Mouse (Mus musculus) layer of hippocampus, adult 11-12 months (tissue): Measurements from ENCODE around the gene Gm3488.
"Not testable (repeated sequence)": the region's sequence is repeated elsewhere in the genome, so short reads cannot be mapped to it uniquely, and the experiment has no call there.

Source experiments
- DNase-seq: peaks from one replicate; pipeline ENCODE4 v3.0.0; 2022; ENCODE audit warnings: low spot score

Gm3488 gene

GRCm38 (mm10) chr14:5501374-5501773, at the start of gene Gm3488:
Gm3488 (plus strand) TSS chr14:5501674.
- DNase-seq = not testable (repeated sequence)

DNA sequence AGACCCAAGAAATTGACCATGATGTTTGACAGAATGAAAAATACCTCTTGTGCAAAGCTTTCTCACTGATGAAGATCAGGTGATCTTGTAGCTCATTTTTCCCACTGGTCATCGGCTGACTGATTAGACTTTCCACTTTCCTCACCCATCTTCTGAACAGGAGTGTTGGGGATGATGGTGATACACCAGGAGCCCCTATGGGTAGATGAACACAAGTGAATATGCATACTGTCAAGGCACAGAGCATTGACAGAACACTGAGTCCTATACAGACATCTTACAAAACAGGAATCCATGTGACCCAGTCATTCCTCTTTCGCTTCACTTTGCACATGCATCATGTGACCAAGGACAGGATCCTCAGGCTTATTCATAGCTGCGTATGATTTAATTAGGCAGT, 46.1 kb upstream of the Gm3488 start, which contains the start of gene Gm3194:
TSS of gene Gm3194 (minus strand) at position 101 of the 400 bp plus-strand sequence.
- DNase-seq = not testable (repeated sequence)

DNA sequence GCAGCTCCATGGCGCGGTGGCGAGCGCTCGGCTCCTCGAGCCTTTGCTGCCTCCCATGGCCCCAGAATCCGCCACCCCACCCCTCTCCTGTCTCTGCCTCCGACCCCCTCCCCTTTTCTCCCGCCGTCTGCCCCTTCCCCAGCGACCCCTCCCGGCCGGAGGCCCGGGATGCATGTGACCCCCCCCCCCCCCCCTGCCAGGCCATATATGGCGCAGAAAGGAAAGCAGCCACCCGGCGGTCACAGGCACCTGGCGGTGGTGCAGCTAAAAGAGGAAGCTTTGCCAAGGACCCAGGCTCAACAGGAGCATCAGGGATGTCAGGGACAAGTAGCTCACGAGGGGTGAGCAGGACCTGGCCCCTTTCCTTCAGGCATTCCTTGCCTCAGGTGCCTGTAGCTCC, 41.0 kb upstream of the Gm3488 start:
- not testable (repeated sequence) for DNase-seq

GRCm38 (mm10) chr14:5477730-5478129, 23.7 kb upstream of the Gm3488 start, which contains the start of gene Gm8246:
Gm8246 (minus strand) TSS chr14:5477830.
- not testable (repeated sequence) for DNase-seq

DNA sequence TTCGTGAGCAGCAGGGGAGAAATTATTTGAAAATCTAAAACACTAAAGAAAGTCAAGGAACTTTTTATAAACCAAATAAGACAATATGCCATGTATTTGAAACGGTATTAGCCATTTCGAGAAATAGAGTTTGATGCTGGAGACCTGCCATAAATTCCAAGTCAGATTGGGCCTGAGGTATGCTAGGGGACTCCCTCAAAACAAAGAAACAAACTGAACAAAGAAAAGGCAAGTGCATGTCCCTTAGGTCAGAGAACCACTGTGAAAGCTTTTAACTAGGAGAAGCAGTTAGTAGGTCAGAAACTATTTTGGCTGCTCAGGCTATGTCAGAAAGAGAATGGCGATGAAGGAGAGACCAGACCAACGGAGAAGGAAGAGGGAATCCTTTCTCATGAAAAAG, 17.6 kb upstream of the Gm3488 start, which contains the start of gene Gm3187:
TSS of gene Gm3187 (plus strand) at position 301 of the 400 bp plus-strand sequence.
- DNase-seq = not testable (repeated sequence)

- DNase-seq = not testable (repeated sequence)
Observed at GRCm38 (mm10) chr14:5538196-5538595, 36.7 kb downstream of the Gm3488 start, which contains the start of gene Gm3532. Gm3532 (plus strand) TSS chr14:5538496.
